Mouse (Mus musculus): ENCODE results near the gene Atxn1. TPM values are rescaled to one million over a fixed set of nuclear protein-coding genes. Genes with fewer than 3 reads are reported as not detected.

Gene Atxn1
- polyA plus RNA-seq, 1 experiment from 2014 or later = 9.0 TPM

DNA sequence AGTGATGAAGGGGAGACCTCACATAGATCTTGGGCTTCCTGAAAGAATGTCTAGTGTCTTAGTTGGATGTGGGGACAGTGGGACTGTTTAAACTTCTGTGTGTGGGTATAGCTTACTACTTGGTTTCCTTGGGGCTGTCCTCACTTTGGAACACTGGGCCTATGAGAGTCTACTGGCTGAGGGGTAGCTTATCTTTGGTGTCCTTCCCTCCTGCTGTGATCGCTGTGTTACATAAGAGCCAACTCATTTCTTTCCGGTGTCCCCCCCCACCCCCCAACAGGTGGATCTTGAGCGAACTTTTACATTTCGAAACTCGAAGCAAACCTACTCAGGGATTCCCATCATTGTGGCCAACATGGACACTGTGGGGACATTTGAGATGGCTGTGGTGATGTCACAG lies 450.7 kb downstream of the Atxn1 start:
- H3K4me2 ChIP-seq = no peak overlapping the region
- no peak overlapping the region for H3K9ac ChIP-seq
- H3K36me3 ChIP-seq (replicated peaks) = no peaks in the 10 kb centered on the region
- no peak for ATAC-seq (replicated peaks)
- 93% methylated on average over 5 of the region's 5 CpGs for WGBS
- no peaks in the 10 kb centered on the region for H3K9me3 ChIP-seq
- no peak overlapping the region for H3K27ac ChIP-seq
- no peak overlapping the region for H3K4me3 ChIP-seq
- H3K4me1 ChIP-seq = peaks cover 24% of the 10 kb centered on the region
- peaks cover 8% of the 10 kb centered on the region for H3K27me3 ChIP-seq (replicated peaks)

- Histone ChIP-seq H3K9me3 (no peaks in the 10 kb centered on the region), H3K4me2 (no peak overlapping the region), H3K4me3 (no peak overlapping the region), H3K27me3 (replicated peaks) (peaks cover 8% of the 10 kb centered on the region), H3K27ac (no peak overlapping the region), H3K36me3 (replicated peaks) (no peaks in the 10 kb centered on the region), H3K9ac (no peak overlapping the region), H3K4me1 (peaks cover 32% of the 10 kb centered on the region)
- WGBS = 71% methylated on average over 12 of the region's 12 CpGs
- ATAC-seq (replicated peaks) = no peak
Observed at GRCm38 (mm10) chr13:45513009-45513984, 451.5 kb downstream of the Atxn1 start.

DNA sequence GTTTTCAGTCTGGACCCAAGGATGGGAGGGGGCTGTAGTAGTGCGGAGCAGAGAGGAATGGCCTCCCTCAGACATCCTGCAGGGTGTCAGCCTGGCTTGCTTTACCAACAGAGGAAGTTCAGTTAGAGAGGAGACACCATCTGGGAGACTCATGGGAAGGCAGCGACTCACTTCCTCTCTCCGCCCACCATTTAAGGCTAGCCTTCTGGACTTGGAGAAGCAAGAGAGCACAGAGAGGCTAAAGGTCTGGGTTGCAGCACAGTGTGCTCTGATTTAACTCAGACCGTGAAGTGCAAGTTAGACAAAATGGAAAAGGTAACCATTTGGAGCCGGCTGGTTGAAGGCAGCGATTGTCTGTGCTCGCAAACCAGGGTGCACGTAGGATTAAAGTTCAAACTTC lies 452.3 kb downstream of the Atxn1 start:
- Histone ChIP-seq H3K9ac (no peak overlapping the region), H3K4me2 (no peak overlapping the region), H3K4me1 (peaks cover 39% of the 10 kb centered on the region), H3K27ac (no peak overlapping the region), H3K27me3 (replicated peaks) (peaks cover 8% of the 10 kb centered on the region), H3K9me3 (no peaks in the 10 kb centered on the region), H3K36me3 (replicated peaks) (no peaks in the 10 kb centered on the region), H3K4me3 (no peak overlapping the region)
- WGBS = 83% methylated on average over 8 of the region's 8 CpGs
- ATAC-seq (replicated peaks) = no peak

- H3K9ac ChIP-seq = no peak overlapping the region
- H3K4me3 ChIP-seq = no peak overlapping the region
- H3K4me1 ChIP-seq = peaks cover 32% of the 10 kb centered on the region
- no peaks in the 10 kb centered on the region for H3K9me3 ChIP-seq
- H3K27me3 ChIP-seq (replicated peaks) = peaks cover 8% of the 10 kb centered on the region
- 88% methylated on average over 6 of the region's 6 CpGs for WGBS
- H3K27ac ChIP-seq = no peak overlapping the region
- H3K4me2 ChIP-seq = no peak overlapping the region
- no peak for ATAC-seq (replicated peaks)
- no peaks in the 10 kb centered on the region for H3K36me3 ChIP-seq (replicated peaks)
Observed at GRCm38 (mm10) chr13:45511706-45512435, 452.9 kb downstream of the Atxn1 start.

DNA sequence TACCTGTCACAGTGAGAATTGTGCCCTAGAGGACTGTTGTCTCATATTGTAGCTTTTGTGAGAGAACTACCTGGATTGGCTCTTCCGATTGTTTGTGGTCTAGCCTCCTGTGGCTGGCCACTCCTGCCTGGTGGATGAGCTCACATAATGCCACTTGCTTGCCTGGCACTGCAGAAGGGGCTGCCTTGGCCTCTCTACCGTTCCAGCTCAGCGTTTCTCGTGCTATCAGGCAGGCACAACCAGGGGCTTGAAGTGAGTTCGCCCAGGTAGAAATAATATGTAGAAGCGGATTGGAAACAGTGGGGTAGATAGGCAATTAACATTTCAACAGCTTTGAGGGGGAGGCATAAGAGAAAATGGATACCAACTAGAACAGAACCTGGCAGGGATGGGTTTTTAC lies 455.4 kb downstream of the Atxn1 start:
- no peak overlapping the region for H3K9ac ChIP-seq
- peaks cover 8% of the 10 kb centered on the region for H3K27me3 ChIP-seq (replicated peaks)
- H3K4me1 ChIP-seq = peaks cover 16% of the 10 kb centered on the region
- H3K9me3 ChIP-seq = no peaks in the 10 kb centered on the region
- no peaks in the 10 kb centered on the region for H3K36me3 ChIP-seq (replicated peaks)
- no peak overlapping the region for H3K4me3 ChIP-seq
- WGBS = 65% methylated on average over 6 of the region's 6 CpGs
- no peak overlapping the region for H3K27ac ChIP-seq
- no peak for ATAC-seq (replicated peaks)
- no peak overlapping the region for H3K4me2 ChIP-seq

DNA sequence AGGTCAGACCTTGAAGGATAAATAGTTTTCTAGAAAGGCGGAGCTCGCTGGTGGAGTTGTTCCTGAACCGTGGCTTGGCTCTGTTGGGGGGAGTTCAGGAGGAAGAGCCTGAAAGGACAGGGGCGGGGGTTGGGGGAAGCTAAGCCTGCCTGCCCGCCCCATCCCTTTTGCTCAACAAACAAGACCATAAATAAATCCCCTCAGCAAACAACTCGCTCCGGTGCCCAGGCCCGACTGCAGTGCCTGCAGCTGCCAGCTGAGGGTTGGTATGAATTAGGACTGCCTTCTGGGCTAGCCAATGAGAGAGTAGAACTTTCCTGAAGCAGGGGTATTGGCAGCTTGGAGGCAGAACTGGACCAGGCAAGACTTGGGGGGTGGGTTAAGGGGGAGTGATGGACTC lies 456.3 kb downstream of the Atxn1 start:
- ATAC-seq (replicated peaks) = peak; percentile 57
- WGBS = 0% methylated on average over 8 of the region's 8 CpGs
- 0 out of 2 replicates have a peak overlapping the region, but pooled peaks have one; percentile 53 for H3K27ac ChIP-seq

DNA sequence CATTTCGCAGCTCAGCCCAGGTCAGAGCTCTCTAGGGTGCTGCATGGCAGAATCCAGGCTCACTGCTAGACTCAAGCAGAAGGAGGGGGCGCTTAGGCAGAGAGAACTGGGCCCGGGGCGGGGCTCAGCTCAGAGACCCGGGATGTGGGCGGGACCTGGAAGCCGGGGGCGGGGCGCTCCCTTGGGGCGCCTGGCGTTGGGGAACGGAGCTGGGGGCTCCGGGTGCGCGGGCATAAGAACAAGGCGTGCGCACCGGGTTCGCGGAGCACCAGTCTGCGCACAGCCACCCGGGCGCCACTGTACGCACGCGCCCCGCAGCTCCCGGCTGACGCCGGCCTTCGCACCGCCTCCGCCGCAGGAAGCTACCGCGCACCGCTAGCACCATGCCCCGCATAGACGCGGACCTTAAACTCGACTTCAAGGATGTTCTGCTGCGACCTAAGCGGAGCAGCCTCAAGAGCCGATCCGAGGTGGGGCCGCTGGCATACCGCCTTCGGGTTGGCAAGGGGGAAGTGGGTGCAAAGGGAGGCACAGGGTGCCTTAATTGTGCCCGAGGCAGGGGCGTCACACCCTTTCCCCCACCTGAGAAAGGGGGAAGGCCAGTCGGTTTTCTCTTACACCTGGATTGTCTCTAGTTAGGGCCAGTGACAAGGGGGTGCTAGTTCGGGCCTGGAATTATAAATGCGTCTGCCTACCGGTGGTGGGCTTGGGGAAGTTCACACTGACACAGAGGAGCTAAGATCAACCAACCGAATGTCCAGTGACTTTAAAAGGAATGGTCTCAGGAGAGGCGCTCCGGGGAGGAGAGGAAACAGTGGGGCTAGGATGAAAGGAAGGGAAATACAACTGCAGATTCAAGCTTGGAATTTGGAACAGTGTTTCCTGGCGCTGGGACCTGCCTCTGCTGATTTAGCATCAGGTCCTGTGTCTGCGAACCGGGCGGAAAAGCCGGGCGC lies 457.3 kb downstream of the Atxn1 start, which contains the start of gene Gmpr:
Gmpr (plus strand) TSS at position 171 of the 956 bp plus-strand sequence.
- Histone ChIP-seq H3K27ac (peak within 1 kb of the TSS; percentile 53), H3K27me3 (replicated peaks) (peaks cover 8% of the 10 kb centered on the region), H3K4me1 (peaks cover 16% of the 10 kb centered on the region), H3K4me3 (peak within 1 kb of the TSS; percentile 57), H3K9me3 (no peaks in the 10 kb centered on the region), H3K36me3 (replicated peaks) (no peaks in the 10 kb centered on the region), H3K9ac (peak within 1 kb of the TSS; percentile 57), H3K4me2 (peak within 1 kb of the TSS; percentile 88)
- under 1% methylated on average over 63 of the region's 63 CpGs for WGBS
- peak; percentile 91 for ATAC-seq (replicated peaks)

More for the DNA sequence above, 456.3 kb downstream of the Atxn1 start:
- Histone ChIP-seq H3K9ac (0 out of 2 replicates have a peak overlapping the region, but pooled peaks have one; percentile 57), H3K4me2 (peak overlapping the region; percentile 88), H3K4me3 (peak overlapping the region; percentile 57), H3K27me3 (replicated peaks) (peaks cover 8% of the 10 kb centered on the region), H3K4me1 (peaks cover 16% of the 10 kb centered on the region), H3K36me3 (replicated peaks) (no peaks in the 10 kb centered on the region), H3K9me3 (no peaks in the 10 kb centered on the region)

GRCm38 (mm10) chr13:45505546-45505945 lies 459.3 kb downstream of the Atxn1 start:
- H3K27ac ChIP-seq = no peak overlapping the region
- H3K4me1 ChIP-seq = peaks cover 16% of the 10 kb centered on the region
- H3K36me3 ChIP-seq (replicated peaks) = no peaks in the 10 kb centered on the region
- ATAC-seq (replicated peaks) = no peak
- no peak overlapping the region for H3K4me3 ChIP-seq
- H3K9me3 ChIP-seq = no peaks in the 10 kb centered on the region
- no peak overlapping the region for H3K4me2 ChIP-seq
- peaks cover 8% of the 10 kb centered on the region for H3K27me3 ChIP-seq (replicated peaks)
- WGBS = 93% methylated on average over 3 of the region's 3 CpGs
- no peak overlapping the region for H3K9ac ChIP-seq

GRCm38 (mm10) chr13:45502791-45503190 lies 462.0 kb downstream of the Atxn1 start:
- Histone ChIP-seq H3K9ac (no peak overlapping the region), H3K4me1 (peaks cover 2% of the 10 kb centered on the region; the same call in 1 of the 2 replicates), H3K4me3 (no peak overlapping the region), H3K9me3 (no peaks in the 10 kb centered on the region), H3K27me3 (replicated peaks) (no peaks in the 10 kb centered on the region), H3K27ac (no peak overlapping the region), H3K4me2 (no peak overlapping the region), H3K36me3 (replicated peaks) (no peaks in the 10 kb centered on the region)
- WGBS = 96% methylated on average over 5 of the region's 5 CpGs
- ATAC-seq (replicated peaks) = no peak

- Histone ChIP-seq H3K36me3 (replicated peaks) (no peaks in the 10 kb centered on the region), H3K4me1 (no peaks in the 10 kb centered on the region), H3K9ac (no peak overlapping the region), H3K4me3 (no peak overlapping the region), H3K27ac (no peak overlapping the region), H3K4me2 (no peak overlapping the region), H3K9me3 (no peaks in the 10 kb centered on the region), H3K27me3 (replicated peaks) (no peaks in the 10 kb centered on the region)
- whole genome bisulfite sequencing = 82% methylated on average over 3 of the region's 3 CpGs
- ATAC-seq (replicated peaks) = no peak
Observed at GRCm38 (mm10) chr13:45499906-45500305, 464.9 kb downstream of the Atxn1 start.

All from midbrain, embryonic 15.5 days (tissue).